Mouse (Mus musculus) right cerebral cortex, postnatal 14 days (tissue): ENCODE measurements around the gene App.

ENCODE experiments used
- DNase-seq: peaks from one replicate; pipeline ENCODE4 v3.0.0; 2022

Gene App

DNA sequence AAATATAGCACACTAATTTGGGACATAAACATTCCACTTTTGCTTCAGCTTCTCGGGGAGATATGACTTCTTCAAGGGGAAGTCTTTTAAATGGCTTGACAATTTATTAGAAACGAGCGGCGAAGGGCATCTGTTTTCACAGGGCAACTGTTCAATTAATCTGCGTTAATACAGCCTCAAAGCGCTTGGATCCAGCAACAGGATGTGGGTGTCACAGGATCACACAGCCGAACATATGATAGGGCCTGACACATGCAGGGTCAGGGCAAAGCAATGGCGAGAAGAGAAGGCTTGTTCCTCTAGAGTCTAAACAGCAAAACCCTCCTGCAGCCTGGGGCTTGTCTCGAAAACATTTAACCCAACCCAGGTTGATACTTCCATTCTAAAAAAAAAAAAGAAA lies 22.7 kb downstream of the App start:
- no peak for DNase-seq

DNA sequence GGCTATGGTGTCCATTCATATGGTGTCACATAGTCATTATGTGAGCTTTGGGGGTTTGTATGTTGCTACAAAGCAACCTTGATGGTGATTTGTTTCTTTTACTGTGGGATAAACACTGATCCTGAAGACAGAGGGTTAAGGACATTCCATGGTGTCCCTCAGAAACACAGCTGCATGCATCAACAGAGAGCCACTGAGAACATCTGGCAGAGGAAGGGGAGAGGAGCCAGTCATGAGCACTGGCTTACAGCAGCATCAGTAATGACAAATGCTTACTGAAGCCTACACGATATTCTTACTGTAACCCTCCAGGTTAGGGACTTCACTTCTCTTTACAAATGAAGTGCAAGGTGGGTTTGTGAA lies 24.1 kb downstream of the App start:
- DNase-seq = no peak

DNA sequence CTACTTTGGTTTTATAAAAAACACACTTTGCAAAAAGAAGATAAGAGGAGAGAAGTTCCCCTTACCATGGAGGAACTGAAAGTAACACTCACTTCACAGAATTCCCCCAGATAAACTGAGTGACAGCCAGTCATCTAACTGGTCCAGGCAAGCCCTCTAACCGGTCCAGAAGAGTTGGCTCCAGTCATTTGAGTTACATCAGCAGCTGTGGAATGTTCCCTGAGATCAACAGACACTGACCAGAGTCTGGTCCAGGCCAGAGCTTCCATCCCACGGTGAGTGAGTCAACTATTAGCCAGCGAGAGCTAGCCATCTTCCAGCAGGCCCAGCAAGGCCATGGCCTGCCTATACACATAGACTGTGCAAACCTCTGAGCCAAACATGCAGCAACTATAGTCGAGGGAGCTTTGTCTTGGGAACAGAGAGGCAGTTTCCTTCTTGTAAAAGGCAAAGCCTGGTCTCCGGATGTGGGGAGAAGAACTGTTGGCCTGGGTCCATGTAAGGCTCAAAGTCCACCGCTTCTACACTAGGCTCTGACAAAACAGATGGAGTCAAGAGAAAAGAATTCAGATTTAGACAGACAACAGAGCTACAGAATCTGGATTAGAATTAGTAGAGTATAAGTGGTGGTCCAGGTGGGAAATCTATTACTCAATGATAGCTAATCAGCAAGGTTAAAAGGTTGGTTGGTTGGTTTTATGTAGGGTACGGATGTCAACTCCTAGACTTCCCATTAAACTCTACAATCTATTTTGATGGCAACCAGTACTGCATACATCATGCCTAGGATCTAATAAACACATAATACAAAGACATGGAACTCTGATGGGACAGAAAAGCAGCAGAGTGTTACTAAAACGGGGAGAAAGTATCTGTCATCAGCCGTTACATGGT lies 24.7 kb downstream of the App start:
- no peak for DNase-seq

DNA sequence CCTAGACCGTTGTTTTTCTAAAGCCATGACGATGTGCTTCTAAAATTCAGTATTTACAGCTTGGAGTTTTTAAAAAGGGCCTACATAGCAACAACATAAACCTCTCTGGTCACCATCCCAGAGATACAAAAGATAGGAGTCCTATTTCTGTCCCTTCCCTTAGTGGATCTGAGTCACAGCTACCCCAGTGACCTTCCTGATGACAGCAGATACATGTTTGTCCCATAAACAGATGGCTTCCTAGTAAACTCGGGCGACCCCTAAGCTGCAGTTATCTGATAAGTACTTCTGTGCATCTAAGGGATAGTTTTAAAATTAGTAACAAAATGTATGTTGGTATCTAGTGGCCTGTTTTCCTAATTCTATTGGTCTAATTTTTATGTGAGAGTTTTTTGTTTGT lies 26.1 kb downstream of the App start:
- no peak for DNase-seq

DNA sequence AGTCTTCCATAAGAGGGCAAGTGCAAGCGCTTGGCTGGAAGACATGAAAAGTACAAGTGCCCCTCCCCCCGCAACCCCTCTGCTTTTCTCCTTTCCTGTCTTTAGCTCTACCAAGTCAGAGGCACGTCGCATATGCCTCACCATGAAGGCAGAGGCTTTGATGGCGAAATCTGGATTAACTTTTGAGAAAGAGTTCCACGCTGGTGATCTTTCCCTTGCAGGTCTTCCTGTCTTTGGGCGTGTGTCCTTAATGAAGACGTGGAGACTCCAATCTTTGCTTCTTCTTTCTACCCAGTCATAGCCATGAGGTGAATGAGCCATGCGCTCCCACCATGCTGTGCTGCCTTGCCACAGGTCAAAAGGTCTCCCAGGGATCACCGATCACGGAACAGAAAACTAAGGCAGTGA lies 27.8 kb downstream of the App start:
- no peak for DNase-seq

DNA sequence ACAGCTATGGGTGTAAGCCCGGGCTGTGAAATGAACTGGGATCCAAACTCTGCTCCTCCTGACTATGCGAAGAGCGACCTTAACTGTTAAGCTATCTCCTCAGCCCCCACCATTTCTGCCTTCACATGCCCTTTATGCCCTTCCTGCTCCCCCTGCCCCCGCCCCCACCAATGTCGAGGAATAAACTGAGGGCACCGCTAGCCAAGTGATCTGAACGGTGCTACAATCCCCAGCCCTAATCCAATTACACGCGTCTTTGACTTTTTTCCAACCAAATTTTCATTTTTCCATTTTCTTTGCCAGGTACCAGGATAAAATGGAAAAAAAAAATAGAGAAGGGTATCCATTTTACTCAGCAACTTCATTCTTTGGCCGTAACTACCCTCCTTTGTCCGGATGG lies 28.2 kb downstream of the App start:
- no peak for DNase-seq

DNA sequence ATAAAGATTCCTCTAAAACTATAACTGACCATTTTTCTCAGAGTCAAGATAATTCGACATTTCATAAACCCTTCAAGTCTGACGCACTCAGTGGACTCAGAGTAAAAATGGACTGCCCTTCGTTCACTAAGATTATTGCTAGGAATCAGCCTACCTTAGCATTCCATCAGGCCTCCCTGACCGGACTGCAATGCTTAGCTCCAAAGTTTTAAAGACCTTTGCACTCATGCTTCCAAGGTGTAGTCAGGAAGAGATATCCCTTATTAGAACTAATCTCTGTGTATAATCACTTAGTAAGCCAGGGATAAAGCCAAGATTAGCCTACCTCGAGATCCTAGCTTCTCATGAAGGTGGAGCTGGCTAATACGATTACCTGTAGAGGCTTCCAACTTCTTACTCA lies 29.2 kb downstream of the App start:
- DNase-seq = no peak

DNA sequence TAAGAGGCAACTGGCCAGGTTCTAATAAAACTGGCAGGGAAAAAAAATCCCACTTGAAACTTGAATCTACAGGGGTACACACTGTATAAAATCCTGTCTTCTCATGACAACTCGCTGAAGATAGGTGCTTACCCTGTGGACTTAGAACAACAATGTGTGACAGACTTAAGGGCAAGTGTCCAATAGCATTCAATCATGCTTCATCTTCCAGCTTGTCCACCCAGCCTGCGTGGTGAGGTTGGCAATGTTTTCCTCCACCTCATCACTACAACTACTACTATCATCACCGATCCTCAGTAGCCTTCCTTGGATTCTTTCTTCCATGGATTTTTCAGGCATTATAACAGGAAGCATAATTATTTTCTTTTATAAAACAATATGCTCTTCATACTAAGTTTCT lies 29.7 kb downstream of the App start:
- DNase-seq = no peak

DNA sequence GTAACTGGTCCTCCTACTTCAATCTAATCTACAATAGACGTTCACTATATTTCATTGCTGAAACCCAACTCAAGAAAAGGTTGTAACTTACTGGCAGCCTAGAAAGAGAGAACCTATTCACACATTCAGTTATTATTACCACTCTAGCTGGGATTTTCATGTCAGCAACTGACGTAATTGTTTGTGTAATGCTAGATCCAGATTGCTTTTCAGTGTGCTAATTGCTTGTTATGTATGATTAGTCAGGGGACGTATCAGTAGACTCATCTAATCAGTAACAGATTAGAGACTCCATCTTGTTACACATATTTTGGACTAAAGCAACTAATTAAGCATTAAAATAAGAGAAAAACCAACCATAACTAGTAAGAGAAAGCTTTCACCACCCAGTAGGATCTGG lies 30.4 kb downstream of the App start:
- DNase-seq = no peak

DNA sequence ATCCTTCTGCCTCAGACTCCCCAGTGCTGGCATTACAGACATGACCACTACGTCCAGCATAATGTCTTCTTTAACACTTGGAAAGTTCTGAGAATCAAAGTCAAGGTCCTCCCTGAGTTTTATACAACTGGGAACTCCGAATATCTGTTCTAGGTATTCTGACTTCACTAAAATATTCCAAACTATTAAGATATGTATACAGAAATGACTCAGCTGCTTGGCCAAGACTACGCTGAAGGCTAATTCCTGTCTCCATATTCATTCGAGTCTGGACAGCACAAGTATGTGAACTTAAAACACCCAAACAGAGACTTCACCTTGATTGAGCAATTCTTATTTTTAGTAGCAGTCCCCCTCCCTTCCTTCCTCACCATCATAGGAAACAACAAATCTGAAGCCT lies 32.2 kb downstream of the App start:
- no peak for DNase-seq

DNA sequence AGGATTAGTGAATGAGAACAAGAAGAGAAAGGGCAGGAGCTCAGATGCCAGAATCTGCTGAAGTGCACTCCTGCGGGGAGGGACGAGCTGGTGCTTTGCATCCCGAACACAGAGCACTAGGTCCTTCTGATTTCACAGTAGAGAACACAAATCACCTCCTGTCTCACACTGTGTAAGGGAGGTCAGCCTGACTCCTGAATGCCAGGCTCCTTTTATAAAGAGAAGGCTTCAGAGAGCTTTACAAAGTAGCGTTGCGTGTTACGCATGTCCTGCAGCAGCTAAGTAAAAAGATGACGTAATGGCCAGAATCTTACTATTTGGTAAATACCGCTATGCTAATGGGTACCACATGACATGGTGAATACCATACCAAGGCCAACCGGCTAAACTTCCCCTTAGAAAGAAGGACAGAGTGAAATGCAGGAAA lies 34.4 kb downstream of the App start:
- no peak for DNase-seq

DNA sequence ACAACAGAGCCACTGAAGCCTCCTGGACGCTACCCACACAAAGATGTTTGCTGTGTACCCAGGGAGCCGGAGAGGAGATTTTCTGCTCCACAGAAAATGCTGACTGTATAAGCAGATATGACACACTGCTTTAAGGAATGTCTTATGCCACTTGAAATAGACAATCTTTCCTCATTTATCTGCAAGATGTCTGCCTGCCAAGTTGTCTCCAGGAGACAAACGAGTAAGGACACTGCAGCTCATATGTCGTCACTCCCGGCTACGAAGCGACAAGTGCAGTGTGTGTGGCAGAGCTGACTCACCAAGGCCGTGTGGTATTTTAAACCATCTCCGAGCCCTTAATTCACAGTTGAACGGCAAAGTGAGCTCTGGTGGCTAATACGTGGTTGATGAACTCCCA lies 36.2 kb downstream of the App start:
- peak; percentile 37 for DNase-seq

DNA sequence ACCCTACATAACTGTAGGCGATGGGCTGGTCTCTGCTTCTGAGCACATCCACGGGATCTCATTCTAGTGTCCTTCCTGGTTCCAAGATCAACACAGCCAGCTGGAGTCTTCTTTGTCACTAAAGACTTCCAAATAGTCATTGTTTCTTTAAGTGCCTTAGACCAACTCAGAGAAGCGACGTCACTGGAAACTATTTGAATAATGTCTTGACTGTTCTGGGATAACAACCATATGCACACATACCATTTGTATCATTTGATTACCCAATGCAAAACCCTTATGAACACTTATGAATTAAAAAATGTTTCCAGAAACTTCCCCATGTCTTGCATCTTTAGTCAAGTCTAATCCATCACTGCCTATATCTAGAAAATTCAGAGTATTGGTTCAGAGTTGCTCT lies 37.5 kb downstream of the App start:
- no peak for DNase-seq

DNA sequence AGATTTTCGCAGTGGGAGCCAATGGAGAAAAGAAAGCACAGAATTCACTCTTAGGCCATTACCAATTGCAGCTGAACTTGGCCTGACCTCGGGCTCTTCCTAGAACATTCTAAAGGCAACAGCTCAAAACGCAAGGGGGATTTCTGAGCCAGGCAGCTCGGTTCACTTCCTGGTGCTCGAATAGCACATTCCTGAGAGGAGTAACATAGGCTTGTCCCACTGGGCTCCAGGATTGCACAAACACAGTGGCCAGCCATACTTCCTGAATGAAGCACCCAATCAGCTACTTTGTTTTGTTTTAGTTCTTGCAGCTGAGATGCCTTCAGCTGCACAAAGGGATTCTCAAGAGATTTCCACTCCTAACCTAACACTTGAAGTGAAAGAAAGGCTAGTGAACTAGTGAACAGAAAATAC lies 40.1 kb downstream of the App start:
- no peak for DNase-seq

DNA sequence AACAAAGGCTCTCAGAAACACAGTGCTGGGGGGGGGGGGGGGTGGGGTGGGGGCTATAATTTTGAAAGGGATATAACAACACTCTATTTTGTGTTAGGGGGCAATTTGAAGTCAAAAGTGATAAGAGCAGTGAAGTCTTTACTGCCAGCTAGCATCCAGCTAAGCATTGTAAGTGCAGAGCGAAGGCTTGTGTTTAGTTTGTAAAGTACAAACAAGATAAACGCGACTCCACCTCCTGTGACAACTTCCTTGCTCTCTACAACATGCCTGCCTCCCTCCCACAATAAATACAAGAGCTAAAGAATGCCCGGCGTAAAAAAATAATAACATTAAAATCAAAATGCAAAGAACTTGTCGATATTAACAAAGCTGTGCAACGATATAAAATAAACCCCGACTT lies 40.5 kb downstream of the App start:
- no peak for DNase-seq

DNA sequence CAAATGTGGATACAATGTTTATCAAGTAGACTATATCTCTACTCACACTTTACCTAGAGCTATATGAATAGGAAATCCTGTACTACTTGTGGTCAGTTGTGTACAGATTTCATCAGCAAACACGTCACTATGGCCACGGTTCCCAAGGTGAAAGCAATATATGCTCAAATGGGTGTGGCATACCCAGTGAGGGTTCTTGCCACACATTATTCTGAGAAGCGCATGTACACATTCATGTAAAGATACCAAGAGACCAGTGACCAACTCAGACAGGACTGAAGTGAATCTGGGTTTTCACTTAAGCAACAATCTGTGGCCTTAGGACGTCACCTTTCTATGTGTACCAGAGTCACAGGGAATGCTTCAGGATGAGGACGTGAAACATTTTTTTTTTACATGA lies 41.4 kb downstream of the App start:
- no peak for DNase-seq

DNA sequence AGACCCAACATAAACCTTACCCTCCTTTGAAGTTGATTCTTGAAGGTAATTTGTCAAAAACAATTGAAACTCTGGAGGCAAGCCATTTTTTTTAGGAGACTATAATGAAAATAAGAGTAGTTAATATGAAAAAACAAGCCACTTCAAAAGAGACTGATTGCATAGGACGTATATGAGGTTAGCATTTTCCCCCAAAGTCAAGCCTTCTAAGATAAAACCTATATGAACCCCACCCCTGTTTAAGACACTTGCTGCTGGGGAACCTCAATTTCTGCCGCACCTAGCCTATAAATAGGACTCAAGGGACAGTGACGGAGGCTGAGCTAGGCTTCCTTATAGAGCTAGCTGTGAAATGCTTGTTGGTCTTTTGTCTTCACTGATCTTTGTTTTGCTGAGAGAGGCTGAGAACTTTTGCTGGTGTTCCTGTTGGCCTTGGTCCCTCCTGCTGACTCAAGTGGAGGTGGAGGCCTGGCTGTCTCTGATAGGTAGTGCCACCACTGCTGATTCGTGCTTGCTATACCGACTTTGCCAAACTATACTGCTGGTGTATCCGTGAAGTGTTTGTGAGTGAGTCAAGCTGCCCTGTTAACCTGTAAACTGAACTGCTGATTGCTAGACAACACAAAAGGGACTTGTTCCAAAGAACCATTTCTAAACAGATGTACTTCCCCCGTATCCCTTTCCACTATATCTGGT lies 42.6 kb downstream of the App start:
- DNase-seq = no peak

DNA sequence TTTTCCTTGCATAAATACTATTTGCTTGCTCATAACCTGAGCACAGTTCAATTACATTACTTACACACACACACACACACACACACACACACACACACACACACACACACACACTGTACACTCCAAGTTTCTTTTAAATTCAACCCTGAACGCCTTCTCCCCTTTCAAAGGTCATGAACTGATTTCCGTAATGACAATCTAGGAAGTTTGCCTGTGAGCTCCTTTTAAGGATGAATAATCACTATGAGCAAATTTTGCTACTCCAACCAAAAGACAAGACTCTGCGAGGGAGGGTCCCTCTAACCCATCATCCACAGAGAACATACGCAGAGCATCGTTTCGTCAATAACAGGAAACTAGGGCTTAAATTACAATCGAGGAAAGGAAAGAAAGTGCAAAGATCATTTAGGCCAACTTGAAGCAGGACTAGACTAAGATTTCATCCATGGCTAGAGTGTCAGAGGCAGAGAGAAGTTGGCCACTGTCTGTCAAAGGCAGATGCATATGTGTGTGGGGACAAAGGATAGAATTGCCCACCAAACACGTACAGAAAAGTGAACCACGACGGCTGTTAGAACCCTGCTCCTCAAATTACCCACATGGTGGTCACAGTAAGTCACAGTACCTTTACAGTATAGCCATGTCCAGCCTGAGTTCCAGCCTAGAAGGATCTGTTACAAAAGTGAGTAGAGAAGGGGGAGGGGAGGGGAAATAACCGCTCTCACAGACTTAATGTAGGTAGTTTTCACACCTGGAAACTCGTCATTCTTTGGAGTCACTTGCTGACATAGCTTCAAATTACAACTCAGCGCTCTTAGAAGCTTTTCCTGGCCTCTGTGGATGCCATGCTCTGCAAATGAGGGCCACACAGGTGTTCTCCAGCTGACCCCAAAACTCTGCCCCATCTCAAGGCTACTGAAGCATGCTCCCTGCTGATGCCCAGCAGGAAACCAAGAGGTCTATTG lies 44.6 kb downstream of the App start:
- DNase-seq = no peak

DNA sequence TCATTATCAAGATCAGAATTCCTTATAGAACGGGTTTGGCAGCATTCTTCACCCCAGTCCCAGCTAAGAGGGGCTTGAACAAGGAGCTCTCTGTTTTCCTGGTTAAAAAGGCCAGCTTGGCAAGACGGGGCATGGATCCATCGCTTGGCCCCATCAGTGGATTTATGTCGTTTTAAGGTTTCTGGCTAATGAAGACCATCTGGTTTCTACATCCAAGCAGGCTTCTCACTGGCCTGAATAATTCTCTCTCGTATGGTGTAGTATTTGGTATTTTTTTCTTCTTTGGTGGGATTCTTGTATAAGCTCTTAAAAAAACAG lies 45.3 kb downstream of the App start:
- no peak for DNase-seq

DNA sequence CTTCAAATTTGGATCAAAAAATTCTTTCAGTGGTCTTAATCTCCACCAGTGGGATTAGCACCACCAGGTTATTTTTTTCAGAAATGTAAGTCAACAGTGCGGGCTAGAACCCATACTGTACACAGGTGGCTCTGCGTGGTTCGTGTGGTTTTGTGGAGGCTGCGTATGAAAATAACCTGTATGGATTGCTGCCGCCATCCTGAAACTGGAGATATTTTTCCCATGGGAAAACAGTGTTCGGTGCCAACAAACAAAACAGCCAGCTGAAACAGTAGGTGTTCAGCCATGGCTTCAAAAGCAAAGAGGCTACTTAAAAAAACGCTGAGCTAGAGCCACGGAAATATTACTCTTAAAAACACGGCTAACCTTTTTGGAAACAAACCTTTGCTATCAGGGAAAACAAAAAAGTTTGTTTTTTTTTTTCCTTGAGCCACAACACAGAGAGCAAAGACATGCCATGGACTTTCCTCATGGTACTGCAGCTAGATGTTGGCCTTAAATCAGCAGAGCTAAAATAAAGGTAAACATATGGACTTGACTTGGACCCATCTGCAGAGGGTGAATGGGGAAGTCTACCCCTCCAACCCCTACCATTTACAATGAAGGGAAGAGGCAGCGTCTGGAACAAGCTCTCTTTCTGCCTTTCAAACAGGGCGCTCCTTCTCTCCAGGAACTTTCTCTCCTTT lies 45.8 kb downstream of the App start:
- DNase-seq = no peak

DNA sequence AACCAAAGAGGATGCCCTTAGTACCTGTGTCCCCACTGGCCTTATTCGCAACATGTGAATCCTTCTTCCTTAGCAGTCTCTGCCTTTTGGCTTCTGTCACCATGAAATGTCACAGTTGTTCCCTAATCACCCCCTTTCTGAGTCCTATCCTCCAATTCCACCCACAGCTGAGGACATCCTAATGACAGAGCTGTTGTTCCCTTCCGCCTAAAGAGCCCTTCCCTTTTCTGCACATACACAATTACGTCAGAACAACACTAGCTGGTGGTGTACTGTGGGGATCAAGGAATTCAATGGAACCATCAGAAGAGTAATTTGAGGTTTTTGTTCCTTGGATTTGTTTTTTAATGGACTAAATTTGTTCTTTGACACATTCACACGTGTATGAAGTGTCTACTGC lies 48.9 kb downstream of the App start:
- no peak for DNase-seq

DNA sequence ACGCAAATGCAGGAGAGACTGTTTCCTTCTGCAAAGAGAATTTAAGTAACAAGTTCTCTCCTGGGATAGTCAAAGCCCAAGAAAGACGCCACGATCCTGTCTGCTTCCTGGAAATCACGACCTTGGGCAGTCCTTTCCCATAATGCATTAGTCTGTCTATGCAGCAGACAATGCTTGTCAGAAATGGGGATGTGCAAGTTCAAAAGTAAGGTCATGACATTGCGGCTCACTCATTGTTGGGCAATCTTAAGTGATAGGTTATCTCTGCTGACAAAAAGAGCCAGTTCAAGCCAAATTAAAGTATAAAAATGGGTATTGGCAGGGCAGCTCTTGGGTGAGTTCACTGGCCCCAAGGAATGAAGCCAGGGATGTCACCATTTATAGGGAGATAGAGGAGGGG lies 51.6 kb downstream of the App start:
- DNase-seq = no peak

DNA sequence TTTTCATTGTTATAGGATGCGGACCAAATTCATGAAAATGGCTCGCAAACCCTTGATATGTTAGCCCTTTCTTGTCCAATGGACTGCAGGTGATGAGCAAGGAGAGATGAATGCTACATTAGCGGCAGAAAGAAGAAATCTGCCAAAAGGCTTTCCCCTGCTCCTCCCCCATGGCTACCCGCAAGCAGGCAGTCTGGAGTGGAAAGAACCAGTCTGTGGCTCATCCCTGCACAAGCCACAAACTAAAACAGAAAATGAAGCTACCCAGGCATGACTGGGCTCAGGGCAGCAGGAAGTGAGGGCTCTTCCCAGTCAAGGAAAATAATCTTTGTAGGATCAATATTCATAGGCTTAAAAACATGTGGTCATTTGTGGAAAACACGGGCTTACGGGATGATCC lies 54.6 kb downstream of the App start:
- DNase-seq = no peak
